Mouse (Mus musculus) liver, embryonic 13.5 days (tissue): ENCODE data around the gene Cd83. TPM values are rescaled to one million over a fixed set of nuclear protein-coding genes. Genes with fewer than 3 reads are reported as not detected.

Experiments used
- ATAC-seq: fragments of 200-750 bp; cut with Nextera tagmentation; 2 replicates; pipeline ENCODE4 v1.8.0; 2017; ENCODE audit warnings: low read depth, mild to moderate bottlenecking, moderate number of reproducible peaks, moderate library complexity
- DNase-seq: peaks from one replicate; pipeline ENCODE4 v3.0.0; 2022
- H3K27ac ChIP-seq: fragments of 300-500 bp; sonication (generic); 2 replicates; pipeline ENCODE4 v1.5.1; 2015; ENCODE audit warnings: moderate library complexity, mild to moderate bottlenecking, inconsistent platforms
- H3K27me3 ChIP-seq: fragments of 300-500 bp; sonication (generic); 2 replicates; pipeline ENCODE4 v1.6.1; 2015; ENCODE audit warnings: mild to moderate bottlenecking, inconsistent platforms
- H3K36me3 ChIP-seq: fragments of 300-500 bp; sonication (generic); 2 replicates; pipeline ENCODE4 v1.6.1; 2015; ENCODE audit warnings: mild to moderate bottlenecking, inconsistent platforms
- H3K4me1 ChIP-seq: fragments of 300-500 bp; sonication (generic); replicated peaks from 2 replicates; pipeline ENCODE4 v1.6.1; 2015; ENCODE audit warnings: inconsistent platforms
- H3K4me2 ChIP-seq: fragments of 300-500 bp; sonication (generic); 2 replicates; pipeline ENCODE4 v1.6.1; 2015; ENCODE audit warnings: inconsistent platforms, mild to moderate bottlenecking, moderate library complexity
- H3K4me3 ChIP-seq: fragments of 300-500 bp; sonication (generic); replicated peaks from 2 replicates; pipeline ENCODE4 v1.5.1; 2015; ENCODE audit warnings: mild to moderate bottlenecking, inconsistent platforms
- H3K9ac ChIP-seq: fragments of 300-500 bp; sonication (generic); 2 replicates; pipeline ENCODE4 v1.6.1; 2015; ENCODE audit warnings: mild to moderate bottlenecking, inconsistent platforms
- H3K9me3 ChIP-seq: fragments of 300-500 bp; sonication (generic); replicated peaks from 2 replicates; pipeline ENCODE4 v1.6.1; 2016; ENCODE audit warnings: inconsistent platforms
- WGBS: fragments of 180-500 bp; shearing (Covaris S2); methylation state at CpG from one replicate; pipeline ENCODE4 v1.1.7; 2015; ENCODE audit not compliant: insufficient replicate concordance; 5-methylcytosine and 5-hydroxymethylcytosine counted together
- polyA plus RNA-seq: library from polyadenylated mRNA; unstranded; fragments of >200 nt; fragmentation: Nextera tagmentation; extraction: Ambion mirVana; gene quantifications from 2 replicates; pipeline ENCODE4 v1.2.1, GENCODE M21; 2015

Cd83 gene
- polyA plus RNA-seq, 1 experiment from 2014 or later = 1.0 TPM

GRCm38 (mm10) chr13:43798655-43799054 lies 14.1 kb downstream of the Cd83 start:
- no peak overlapping the region for H3K4me3 ChIP-seq
- no peak overlapping the region for H3K27ac ChIP-seq
- no peaks in the 10 kb centered on the region for H3K36me3 ChIP-seq
- 67% methylated on average over 4 of the region's 4 CpGs for WGBS
- DNase-seq (no peak), ATAC-seq (no peak)
- H3K4me2 ChIP-seq = no peak overlapping the region
- no peaks in the 10 kb centered on the region for H3K9me3 ChIP-seq
- H3K4me1 ChIP-seq = no peaks in the 10 kb centered on the region
- H3K27me3 ChIP-seq = no peaks in the 10 kb centered on the region
- H3K9ac ChIP-seq = no peak overlapping the region

GRCm38 (mm10) chr13:43800136-43800535 lies 15.6 kb downstream of the Cd83 start:
- no peak for DNase-seq
- no peaks in the 10 kb centered on the region for H3K27me3 ChIP-seq

GRCm38 (mm10) chr13:43801961-43802360 lies 17.4 kb downstream of the Cd83 start:
- Histone ChIP-seq H3K4me2 (no peak overlapping the region), H3K27ac (no peak overlapping the region), H3K36me3 (no peaks in the 10 kb centered on the region), H3K4me3 (no peak overlapping the region), H3K9ac (no peak overlapping the region), H3K9me3 (no peaks in the 10 kb centered on the region), H3K27me3 (no peaks in the 10 kb centered on the region), H3K4me1 (no peaks in the 10 kb centered on the region)
- ATAC-seq (no peak), DNase-seq (no peak)
- WGBS = 61% methylated on average over 3 of the region's 3 CpGs

More at GRCm38 (mm10) chr13:43800136-43800535, 15.6 kb downstream of the Cd83 start:
- no peaks in the 10 kb centered on the region for H3K36me3 ChIP-seq
- no peaks in the 10 kb centered on the region for H3K4me1 ChIP-seq
- no peak overlapping the region for H3K4me3 ChIP-seq
- no peak for ATAC-seq
- no peak overlapping the region for H3K9ac ChIP-seq
- H3K27ac ChIP-seq = no peak overlapping the region
- H3K9me3 ChIP-seq = no peaks in the 10 kb centered on the region
- H3K4me2 ChIP-seq = no peak overlapping the region

- Histone ChIP-seq H3K4me3 (no peak overlapping the region), H3K4me1 (no peaks in the 10 kb centered on the region), H3K36me3 (no peaks in the 10 kb centered on the region), H3K27ac (no peak overlapping the region), H3K9me3 (no peaks in the 10 kb centered on the region), H3K4me2 (no peak overlapping the region), H3K27me3 (no peaks in the 10 kb centered on the region), H3K9ac (no peak overlapping the region)
- DNase-seq = no peak
- no peak for ATAC-seq
- WGBS = 56% methylated on average over 8 of the region's 8 CpGs
Measured at GRCm38 (mm10) chr13:43802361-43803137, 18.0 kb downstream of the Cd83 start.

- Histone ChIP-seq H3K27ac (no peak overlapping the region), H3K4me1 (no peaks in the 10 kb centered on the region), H3K4me3 (no peak overlapping the region), H3K36me3 (no peaks in the 10 kb centered on the region), H3K27me3 (no peaks in the 10 kb centered on the region), H3K9me3 (no peaks in the 10 kb centered on the region), H3K4me2 (no peak overlapping the region), H3K9ac (no peak overlapping the region)
- 61% methylated on average over 3 of the region's 3 CpGs for WGBS
- ATAC-seq (no peak), DNase-seq (no peak)
Measured at GRCm38 (mm10) chr13:43804648-43805047, 20.1 kb downstream of the Cd83 start.

- Histone ChIP-seq H3K27ac (no peak overlapping the region), H3K9ac (no peak overlapping the region), H3K27me3 (no peaks in the 10 kb centered on the region), H3K9me3 (no peaks in the 10 kb centered on the region), H3K4me2 (no peak overlapping the region), H3K4me3 (no peak overlapping the region), H3K36me3 (no peaks in the 10 kb centered on the region), H3K4me1 (no peaks in the 10 kb centered on the region)
- no peak for DNase-seq
- ATAC-seq = no peak
- 66% methylated on average over 5 of the region's 5 CpGs for WGBS
Measured at GRCm38 (mm10) chr13:43805159-43805758, 20.7 kb downstream of the Cd83 start.

- H3K36me3 ChIP-seq = no peaks in the 10 kb centered on the region
- H3K4me3 ChIP-seq = no peak overlapping the region
- no peaks in the 10 kb centered on the region for H3K27me3 ChIP-seq
- H3K4me2 ChIP-seq = no peak overlapping the region
- no peak overlapping the region for H3K27ac ChIP-seq
- H3K9me3 ChIP-seq = no peaks in the 10 kb centered on the region
- DNase-seq (no peak), ATAC-seq (no peak)
- H3K9ac ChIP-seq = no peak overlapping the region
- no peaks in the 10 kb centered on the region for H3K4me1 ChIP-seq
- WGBS = 60% methylated on average over 14 of the region's 14 CpGs
Measured at GRCm38 (mm10) chr13:43806371-43807271, 22.0 kb downstream of the Cd83 start.

GRCm38 (mm10) chr13:43807272-43807675 lies 22.7 kb downstream of the Cd83 start:
- Histone ChIP-seq H3K4me2 (no peak overlapping the region), H3K27me3 (no peaks in the 10 kb centered on the region), H3K36me3 (no peaks in the 10 kb centered on the region), H3K4me1 (no peaks in the 10 kb centered on the region), H3K9ac (no peak overlapping the region), H3K9me3 (no peaks in the 10 kb centered on the region), H3K4me3 (no peak overlapping the region), H3K27ac (no peak overlapping the region)
- 65% methylated on average over 3 of the region's 3 CpGs for WGBS
- DNase-seq = no peak
- ATAC-seq = no peak

GRCm38 (mm10) chr13:43810621-43811020 lies 26.0 kb downstream of the Cd83 start:
- Histone ChIP-seq H3K36me3 (no peaks in the 10 kb centered on the region), H3K27me3 (no peaks in the 10 kb centered on the region), H3K27ac (no peak overlapping the region), H3K9me3 (no peaks in the 10 kb centered on the region), H3K4me2 (no peak overlapping the region), H3K4me1 (no peaks in the 10 kb centered on the region), H3K4me3 (no peak overlapping the region), H3K9ac (no peak overlapping the region)
- WGBS = 67% methylated on average over 6 of the region's 6 CpGs
- no peak for DNase-seq
- no peak for ATAC-seq

- DNase-seq (no peak), ATAC-seq (no peak)
- no peaks in the 10 kb centered on the region for H3K36me3 ChIP-seq
- 0 out of 2 replicates have a peak, but pooled peaks cover 3% of the 10 kb centered on the region for H3K9me3 ChIP-seq
- no peak overlapping the region for H3K9ac ChIP-seq
- WGBS = 54% methylated on average over 3 of the region's 3 CpGs
- H3K4me1 ChIP-seq = no peaks in the 10 kb centered on the region
- no peak overlapping the region for H3K27ac ChIP-seq
- H3K4me3 ChIP-seq = no peak overlapping the region
- no peaks in the 10 kb centered on the region for H3K27me3 ChIP-seq
- no peak overlapping the region for H3K4me2 ChIP-seq
Measured at GRCm38 (mm10) chr13:43811835-43812234, 27.3 kb downstream of the Cd83 start.

- Histone ChIP-seq H3K9ac (no peak overlapping the region), H3K4me2 (no peak overlapping the region), H3K4me1 (no peaks in the 10 kb centered on the region), H3K9me3 (0 out of 2 replicates have a peak, but pooled peaks cover 3% of the 10 kb centered on the region), H3K27me3 (no peaks in the 10 kb centered on the region), H3K4me3 (no peak overlapping the region), H3K36me3 (no peaks in the 10 kb centered on the region), H3K27ac (no peak overlapping the region)
- no peak for DNase-seq
- no peak for ATAC-seq
- 72% methylated on average over 8 of the region's 8 CpGs for WGBS
Measured at GRCm38 (mm10) chr13:43813431-43813830, 28.9 kb downstream of the Cd83 start.
